Mouse (Mus musculus): ENCODE data around the gene Mrps21. TPM values are rescaled to one million over a fixed set of nuclear protein-coding genes. Genes with fewer than 3 reads are reported as not detected.
"Not testable (repeated sequence)": the region's sequence is repeated elsewhere in the genome, so short reads cannot be mapped to it uniquely, and the experiment has no call there.

The Mrps21 gene
- polyA plus RNA-seq, 1 experiment from 2014 or later, result 333 TPM

DNA sequence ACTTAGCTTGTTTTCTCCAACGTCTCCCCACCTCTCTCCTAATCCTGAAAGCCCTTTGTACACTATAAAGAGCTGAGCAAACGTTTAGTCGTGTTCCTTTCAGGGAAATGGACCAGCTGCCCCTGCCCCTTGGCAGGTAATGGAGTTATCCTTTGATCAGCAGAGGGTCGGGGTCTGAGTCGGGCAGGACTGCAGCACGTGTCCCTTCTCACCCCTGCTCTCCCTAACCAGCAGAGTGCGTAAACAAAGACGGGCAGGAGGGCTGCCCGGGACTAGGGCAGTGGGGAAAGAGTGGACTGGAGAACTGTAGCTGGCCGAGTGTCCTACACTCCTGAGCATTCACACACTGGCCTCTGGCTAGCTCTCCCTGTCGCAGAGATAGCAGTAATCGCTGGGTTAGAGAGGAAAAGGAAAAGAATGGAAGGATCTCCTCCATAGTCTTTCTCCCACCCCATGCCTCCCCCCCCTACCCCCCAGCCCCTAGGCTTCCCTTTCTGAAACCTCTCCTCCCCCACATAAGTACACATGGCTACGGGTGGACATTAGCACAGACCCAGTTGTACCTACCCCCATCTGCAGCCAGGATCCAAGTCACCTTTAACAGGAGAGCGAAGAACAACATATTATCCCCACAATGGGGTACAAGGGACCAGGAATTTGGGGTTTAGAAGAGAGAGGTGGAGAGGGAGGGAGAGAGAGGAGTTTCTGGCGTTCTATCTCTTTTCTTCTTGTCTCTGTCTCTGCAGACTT, 32.6 kb upstream of the Mrps21 start:
- Histone ChIP-seq H3K36me3 (ENCODE audit: control insufficient read depth, insufficient read depth, low read length) (no peaks in the 10 kb centered on the region), H3K4me3 (ENCODE audit: low read depth, low read length) (peak overlapping the region; percentile 32), H3K9ac (ENCODE audit: low read length) (peak overlapping the region; percentile 59), H3K27me3 (replicated peaks; ENCODE audit: control insufficient read depth, insufficient read depth, low read length) (no peaks in the 10 kb centered on the region), H3K4me1 (ENCODE audit: control insufficient read depth, insufficient read depth, low read length) (peaks cover 14% of the 10 kb centered on the region), H3K9me3 (replicated peaks; ENCODE audit: control insufficient read depth, low read length) (no peaks in the 10 kb centered on the region), H3K4me2 (ENCODE audit: low read length) (peak overlapping the region; percentile 72), H3K27ac (ENCODE audit: low read depth, low read length) (no peak overlapping the region)
- ATAC-seq (0 out of 2 replicates have a peak, but pooled peaks have one; percentile 19), DNase-seq (ENCODE audit: low spot score) (no peak)
- 2% methylated on average over 15 of the region's 15 CpGs for WGBS

DNA sequence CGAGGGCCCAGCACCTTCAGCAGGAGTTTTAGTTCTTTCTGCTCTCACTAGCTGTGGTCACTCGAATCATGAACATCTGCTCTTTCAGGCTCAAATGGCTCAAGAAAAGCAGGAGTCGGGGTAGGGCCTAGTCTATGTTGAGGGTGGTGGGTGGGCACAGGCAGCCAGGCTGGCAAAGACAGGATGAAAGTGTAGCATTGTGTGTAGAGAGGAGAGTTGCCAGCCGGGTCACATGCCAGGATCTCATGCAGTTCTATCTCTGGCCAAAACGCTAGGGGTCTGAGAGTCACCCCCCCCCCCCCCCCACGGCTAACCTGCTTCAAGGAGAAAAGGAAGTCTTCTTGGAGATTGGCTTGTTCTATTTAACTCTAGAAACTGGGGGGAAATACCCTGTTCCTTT, 31.3 kb upstream of the Mrps21 start:
- Histone ChIP-seq H3K9me3 (replicated peaks; ENCODE audit: control insufficient read depth, low read length) (no peaks in the 10 kb centered on the region), H3K4me3 (ENCODE audit: low read depth, low read length) (no peak overlapping the region), H3K27ac (ENCODE audit: low read depth, low read length) (no peak overlapping the region), H3K27me3 (replicated peaks; ENCODE audit: control insufficient read depth, insufficient read depth, low read length) (no peaks in the 10 kb centered on the region), H3K36me3 (ENCODE audit: control insufficient read depth, insufficient read depth, low read length) (peaks cover 12% of the 10 kb centered on the region), H3K9ac (ENCODE audit: low read length) (no peak overlapping the region), H3K4me2 (ENCODE audit: low read length) (peak overlapping the region; percentile 18), H3K4me1 (ENCODE audit: control insufficient read depth, insufficient read depth, low read length) (peaks cover 14% of the 10 kb centered on the region)
- DNase-seq (ENCODE audit: low spot score) (no peak), ATAC-seq (no peak)
- WGBS, result 26% methylated on average over 6 of the region's 6 CpGs

DNA sequence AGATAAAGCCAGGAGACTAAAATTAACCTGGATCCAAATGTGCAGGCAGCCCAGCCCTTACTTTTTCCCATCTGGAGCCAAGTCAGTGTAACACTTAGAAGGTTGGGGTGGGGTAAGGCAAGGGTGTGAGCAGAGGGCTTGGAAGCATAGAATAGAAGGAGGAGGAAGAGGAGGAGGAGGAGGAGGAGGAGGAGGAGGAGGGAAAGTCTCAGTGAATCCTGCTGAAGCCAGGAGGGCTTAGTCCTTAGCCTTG, 31.0 kb upstream of the Mrps21 start:
- DNase-seq (ENCODE audit: low spot score) (no peak), ATAC-seq (no peak)
- Histone ChIP-seq H3K36me3 (ENCODE audit: control insufficient read depth, insufficient read depth, low read length) (peaks cover 12% of the 10 kb centered on the region), H3K4me3 (ENCODE audit: low read depth, low read length) (no peak overlapping the region), H3K4me1 (ENCODE audit: control insufficient read depth, insufficient read depth, low read length) (peaks cover 14% of the 10 kb centered on the region), H3K9me3 (replicated peaks; ENCODE audit: control insufficient read depth, low read length) (no peaks in the 10 kb centered on the region), H3K9ac (ENCODE audit: low read length) (no peak overlapping the region), H3K4me2 (ENCODE audit: low read length) (peak overlapping the region; percentile 18; the same call in 1 of the 2 replicates), H3K27me3 (replicated peaks; ENCODE audit: control insufficient read depth, insufficient read depth, low read length) (no peaks in the 10 kb centered on the region), H3K27ac (ENCODE audit: low read depth, low read length) (no peak overlapping the region)

DNA sequence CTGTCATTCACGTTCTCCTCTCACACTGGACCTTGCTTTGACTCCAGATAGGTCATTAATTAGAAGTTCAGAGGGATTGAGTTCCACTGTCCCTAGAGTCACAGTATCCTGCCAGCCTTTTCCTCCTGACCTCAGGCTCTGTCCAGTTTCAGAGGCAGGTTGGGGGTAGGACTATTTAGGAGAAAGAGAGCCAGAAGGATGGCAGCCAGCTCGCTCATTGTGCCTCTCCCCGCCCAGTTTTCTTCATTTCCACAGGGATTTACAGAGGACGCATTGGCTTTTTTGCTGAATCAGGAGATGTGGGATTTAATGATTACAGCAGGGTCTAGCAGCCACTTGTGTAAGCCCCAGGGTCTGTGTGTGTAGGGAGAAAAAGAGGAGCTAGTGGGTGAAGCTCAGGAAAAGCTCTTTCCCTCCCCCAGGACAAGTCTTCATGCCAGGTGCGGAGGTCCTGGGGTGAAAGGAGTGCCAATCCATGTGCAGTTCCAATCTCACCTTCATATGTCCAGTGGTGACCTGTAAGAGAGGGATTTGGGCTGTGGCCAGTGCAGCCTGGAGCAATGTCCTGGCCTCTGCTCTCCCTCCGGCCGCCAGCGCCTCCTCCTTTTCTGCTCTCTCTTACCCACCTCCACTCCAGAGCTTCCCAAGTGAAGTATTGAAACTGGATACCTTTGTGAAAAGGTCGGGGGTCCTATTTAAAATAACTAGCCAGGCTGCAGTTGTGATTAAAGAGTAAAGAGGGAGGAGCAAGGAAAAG, 30.5 kb upstream of the Mrps21 start:
- H3K4me2 ChIP-seq (ENCODE audit: low read length), result no peak overlapping the region
- WGBS, result 67% methylated on average over 9 of the region's 9 CpGs
- no peak for DNase-seq (ENCODE audit: low spot score)
- ATAC-seq, result no peak
- peaks cover 14% of the 10 kb centered on the region for H3K4me1 ChIP-seq (ENCODE audit: control insufficient read depth, insufficient read depth, low read length)
- no peak overlapping the region for H3K27ac ChIP-seq (ENCODE audit: low read depth, low read length)
- peaks cover 12% of the 10 kb centered on the region for H3K36me3 ChIP-seq (ENCODE audit: control insufficient read depth, insufficient read depth, low read length)
- H3K4me3 ChIP-seq (ENCODE audit: low read depth, low read length), result no peak overlapping the region
- H3K9me3 ChIP-seq (replicated peaks; ENCODE audit: control insufficient read depth, low read length), result no peaks in the 10 kb centered on the region
- no peaks in the 10 kb centered on the region for H3K27me3 ChIP-seq (replicated peaks; ENCODE audit: control insufficient read depth, insufficient read depth, low read length)
- no peak overlapping the region for H3K9ac ChIP-seq (ENCODE audit: low read length)

DNA sequence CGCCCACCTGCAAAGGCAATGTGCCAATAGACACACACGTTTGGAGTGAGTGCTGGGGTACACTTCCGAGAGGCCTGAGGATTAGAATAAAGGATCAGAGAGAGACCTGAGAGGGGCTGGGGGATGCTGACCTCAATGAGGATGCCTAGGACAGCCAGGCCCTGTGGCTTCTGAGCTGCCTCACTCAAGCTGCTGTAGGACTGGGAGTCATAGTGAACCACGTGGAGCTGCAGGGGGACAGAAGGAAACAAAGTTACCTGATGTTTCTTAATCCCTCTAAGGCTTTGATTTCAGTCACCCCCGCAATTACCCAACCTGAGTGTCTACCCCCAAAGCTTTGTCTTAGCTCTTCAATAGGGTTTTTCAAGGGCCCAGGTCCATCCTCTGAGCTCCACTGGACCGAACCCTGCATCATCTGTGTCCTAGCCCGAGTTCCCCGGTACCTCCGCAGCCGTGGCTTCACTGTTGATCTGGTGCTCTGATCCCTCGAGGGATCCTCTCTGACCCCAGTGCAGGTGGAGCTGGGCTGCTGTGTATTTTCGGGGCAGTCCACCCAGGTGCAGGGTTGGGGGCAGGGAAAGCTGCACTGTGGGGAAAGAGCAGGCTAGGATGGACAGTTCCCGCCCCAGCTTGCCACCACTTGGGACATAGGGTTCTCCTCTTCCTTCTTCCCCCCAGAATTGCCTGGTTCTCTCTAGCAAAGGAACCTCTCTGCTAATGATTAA, 28.6 kb upstream of the Mrps21 start:
- H3K4me2 ChIP-seq (ENCODE audit: low read length), result no peak overlapping the region
- H3K27me3 ChIP-seq (replicated peaks; ENCODE audit: control insufficient read depth, insufficient read depth, low read length), result no peaks in the 10 kb centered on the region
- peaks cover 6% of the 10 kb centered on the region for H3K4me1 ChIP-seq (ENCODE audit: control insufficient read depth, insufficient read depth, low read length)
- no peak overlapping the region for H3K27ac ChIP-seq (ENCODE audit: low read depth, low read length)
- ATAC-seq (no peak), DNase-seq (ENCODE audit: low spot score) (no peak)
- H3K4me3 ChIP-seq (ENCODE audit: low read depth, low read length), result no peak overlapping the region
- 67% methylated on average over 13 of the region's 13 CpGs for WGBS
- H3K9me3 ChIP-seq (replicated peaks; ENCODE audit: control insufficient read depth, low read length), result no peaks in the 10 kb centered on the region
- peaks cover 12% of the 10 kb centered on the region for H3K36me3 ChIP-seq (ENCODE audit: control insufficient read depth, insufficient read depth, low read length)
- no peak overlapping the region for H3K9ac ChIP-seq (ENCODE audit: low read length)

DNA sequence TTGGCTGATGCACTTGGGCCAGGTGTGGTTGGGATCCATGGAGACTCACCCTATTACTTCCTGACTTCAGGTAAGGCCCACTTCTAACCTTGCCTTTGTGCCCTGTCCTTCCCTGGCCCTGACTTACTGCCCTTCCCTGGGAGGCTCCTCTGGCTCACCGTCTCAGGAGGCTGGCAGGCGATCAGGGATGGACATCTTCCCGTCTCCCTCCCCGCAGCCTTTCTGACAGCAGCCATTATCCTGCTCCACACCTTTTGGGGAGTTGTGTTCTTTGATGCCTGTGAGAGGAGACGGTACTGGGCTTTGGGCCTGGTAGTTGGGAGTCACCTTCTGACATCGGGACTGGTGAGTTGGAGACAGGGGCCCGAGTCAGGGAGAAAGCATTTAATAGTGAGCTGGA, 24.2 kb upstream of the Mrps21 start:
- not testable (repeated sequence) for DNase-seq (ENCODE audit: low spot score); H3K27me3 ChIP-seq (replicated peaks; ENCODE audit: control insufficient read depth, insufficient read depth, low read length); H3K9ac ChIP-seq (ENCODE audit: low read length); H3K4me1 ChIP-seq (ENCODE audit: control insufficient read depth, insufficient read depth, low read length); H3K4me3 ChIP-seq (ENCODE audit: low read depth, low read length); H3K9me3 ChIP-seq (replicated peaks; ENCODE audit: control insufficient read depth, low read length); H3K27ac ChIP-seq (ENCODE audit: low read depth, low read length); ATAC-seq; H3K4me2 ChIP-seq (ENCODE audit: low read length)
- peaks cover 12% of the 10 kb centered on the region for H3K36me3 ChIP-seq (ENCODE audit: control insufficient read depth, insufficient read depth, low read length)
- WGBS, result 89% methylated on average over 7 of the region's 7 CpGs

DNA sequence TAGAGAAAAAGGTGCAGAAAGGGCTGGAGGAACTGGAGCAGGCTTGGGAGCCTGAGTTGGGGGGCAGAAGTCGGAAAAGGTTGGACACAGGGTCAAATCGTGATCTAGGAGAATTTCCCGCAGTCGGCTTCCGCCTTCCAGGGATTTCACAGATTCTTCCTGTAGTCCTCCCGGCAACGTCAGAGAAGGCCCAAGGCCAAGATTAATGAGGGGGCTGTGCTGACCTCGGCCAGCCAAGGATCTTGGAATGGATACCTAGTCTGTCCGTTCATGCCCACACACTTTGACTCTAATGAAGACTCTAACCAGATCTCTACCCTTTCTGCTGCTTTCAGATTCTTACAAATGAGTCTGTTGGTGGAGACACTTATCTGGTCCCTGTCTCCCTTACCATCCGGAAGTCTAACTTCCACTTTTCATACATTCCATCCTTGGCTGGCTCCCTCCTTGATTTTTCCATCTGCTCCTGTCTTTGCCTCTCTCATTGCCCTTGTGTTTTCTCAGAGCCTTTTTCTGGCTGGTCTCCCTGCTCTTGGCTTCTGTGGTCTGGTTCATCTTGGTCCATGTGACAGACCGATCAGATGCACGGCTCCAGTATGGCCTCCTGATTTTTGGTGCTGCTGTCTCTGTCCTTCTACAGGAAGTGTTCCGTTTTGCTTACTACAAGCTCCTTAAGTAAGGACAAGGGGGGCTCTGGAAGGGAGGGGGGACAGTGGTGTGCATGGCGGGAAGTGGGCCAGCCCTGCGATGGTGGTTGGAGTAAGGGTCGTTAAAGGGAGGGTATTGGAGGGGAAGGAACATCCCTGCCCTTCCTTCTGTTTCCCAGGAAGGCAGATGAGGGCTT, 23.2 kb upstream of the Mrps21 start:
- Histone ChIP-seq H3K27ac (ENCODE audit: low read depth, low read length) (peak overlapping the region; percentile 44; the same call in 1 of the 2 replicates), H3K27me3 (replicated peaks; ENCODE audit: control insufficient read depth, insufficient read depth, low read length) (no peaks in the 10 kb centered on the region), H3K9me3 (replicated peaks; ENCODE audit: control insufficient read depth, low read length) (no peaks in the 10 kb centered on the region), H3K4me2 (ENCODE audit: low read length) (peak overlapping the region; percentile 68), H3K4me3 (ENCODE audit: low read depth, low read length) (peak overlapping the region; percentile 48), H3K9ac (ENCODE audit: low read length) (peak overlapping the region; percentile 71), H3K36me3 (ENCODE audit: control insufficient read depth, insufficient read depth, low read length) (peaks cover 12% of the 10 kb centered on the region), H3K4me1 (ENCODE audit: control insufficient read depth, insufficient read depth, low read length) (peaks cover 5% of the 10 kb centered on the region; the same call in 1 of the 2 replicates)
- no peak for DNase-seq (ENCODE audit: low spot score)
- 23% methylated on average over 16 of the region's 16 CpGs for WGBS
- peak; percentile 5; the same call in 1 of the 2 replicates for ATAC-seq

DNA sequence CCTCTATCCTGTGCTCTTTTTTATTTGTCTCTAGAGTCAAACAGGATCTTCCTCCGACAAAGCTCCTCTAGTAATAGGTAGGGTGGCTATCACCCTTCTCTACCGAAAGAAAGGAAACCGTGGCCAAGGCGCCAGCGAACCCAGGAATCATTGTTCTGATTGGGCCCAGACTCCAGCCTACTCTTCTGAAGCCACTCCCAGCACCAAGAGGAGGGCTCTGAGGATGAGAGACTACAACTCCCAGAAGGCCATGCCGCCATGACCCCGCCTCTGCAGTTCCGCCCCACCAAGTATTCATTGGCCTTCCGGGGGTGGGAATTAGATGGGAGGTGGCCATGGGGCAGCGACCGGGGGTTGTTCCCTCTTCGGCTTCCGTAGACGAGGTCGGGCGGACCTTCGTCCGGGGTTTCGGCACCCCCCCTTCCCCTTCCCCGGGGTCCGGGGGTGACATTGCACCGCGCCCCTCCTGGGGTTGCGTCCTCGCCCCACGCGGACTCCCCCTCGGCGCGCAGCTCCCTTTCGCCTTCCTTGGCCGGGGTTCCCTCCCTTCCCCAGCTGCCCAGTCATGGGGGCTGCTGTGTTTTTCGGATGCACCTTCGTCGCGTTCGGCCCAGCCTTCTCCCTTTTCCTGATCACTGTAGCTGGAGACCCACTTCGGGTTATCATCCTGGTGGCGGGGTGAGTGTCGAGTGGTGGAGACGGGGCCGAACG, 22.4 kb upstream of the Mrps21 start, which contains the start of gene Aph1a:
Gene Aph1a (plus strand): TSS at position 364 of the 711 bp plus-strand sequence.
- Histone ChIP-seq H3K9ac (ENCODE audit: low read length) (peak within 1 kb of the TSS; percentile 71), H3K27ac (ENCODE audit: low read depth, low read length) (peak within 1 kb of the TSS; percentile 78), H3K4me2 (ENCODE audit: low read length) (peak within 1 kb of the TSS; percentile 68), H3K36me3 (ENCODE audit: control insufficient read depth, insufficient read depth, low read length) (peaks cover 10% of the 10 kb centered on the region), H3K4me3 (ENCODE audit: low read depth, low read length) (peak within 1 kb of the TSS; percentile 48)
- H3K27me3 ChIP-seq (replicated peaks; ENCODE audit: control insufficient read depth, insufficient read depth, low read length); H3K4me1 ChIP-seq (ENCODE audit: control insufficient read depth, insufficient read depth, low read length); H3K9me3 ChIP-seq (replicated peaks; ENCODE audit: control insufficient read depth, low read length): not testable (repeated sequence)
- DNase-seq (ENCODE audit: low spot score) (peak; percentile 99), ATAC-seq (peak; percentile 99)
- 0% methylated on average over 25 of the region's 43 CpGs for WGBS

Data from forebrain, embryonic 14.5 days (tissue).